Mouse (Mus musculus) liver, postnatal 0 days (tissue): ENCODE data around the gene Hoxd1.

Source experiments
- CTCF ChIP-seq: sonication (generic); IDR thresholded peaks from 2 replicates; pipeline ENCODE4 v1.5.1; 2016; ENCODE audit warnings: antibody characterized with exemption, low read depth
- EP300 ChIP-seq: IDR thresholded peaks from 2 replicates; pipeline ENCODE4 v1.6.1; 2016; ENCODE audit warnings: antibody characterized with exemption, low read depth, mild to moderate bottlenecking

GRCm38 (mm10) chr2:74741252-74741978, 21.4 kb upstream of the Hoxd1 start:
- no peak for TF ChIP-seq CTCF
- no peak for TF ChIP-seq EP300
